ENCODE assay signal across 28 mouse cellular contexts in genomic region chr3:96082100-96082499, GRCm38 (mm10). TPM values are rescaled to one million over a fixed set of nuclear protein-coding genes. Genes with fewer than 3 reads are reported as not detected.
DNase-seq lines count a peak whose midpoint lies in the region; ATAC-seq and TF ChIP-seq lines count a peak whose summit lies in the region.
"Had no signal": no experiment of that assay in that cellular context is flagged by ENCODE, and none has a peak within 500 bp of the region (broad histone marks: within the 10 kb centered on the region; RNA-seq: fewer than 3 reads in every experiment).

No protein-coding gene starts in this region.

- ATAC-seq in liver, embryonic 11.5 days (replicated peaks; ENCODE audit: low FRiP score), result no peak
- no peak for ATAC-seq in liver, postnatal 0 days
- ATAC-seq in erythroid progenitor cell, adult 5-6 weeks (replicated peaks; ENCODE audit: low FRiP score, poor library complexity, severe bottlenecking), result 0 out of 2 replicates have a peak, but pooled peaks have one; percentile 18
- no peak for ATAC-seq in liver, embryonic 15.5 days (ENCODE audit: insufficient read depth)
- no peak for ATAC-seq in megakaryocyte progenitor cell, adult 5-6 weeks (replicated peaks; ENCODE audit: poor library complexity)
- ATAC-seq: activated CD4-positive, CD25-positive, alpha-beta regulatory T cell, adult 4 months; CD4-positive, CD25-positive, alpha-beta regulatory T cell, adult 4 months; forebrain, embryonic 13.5 days; forebrain, embryonic 16.5 days; hindbrain, postnatal 0 days had no signal

- H3K79me2 ChIP-seq in MEL (ENCODE audit: control insufficient read depth, insufficient read depth, low read length, poor library complexity), result no peaks in the 10 kb centered on the region

- 74% methylated on average over 2 of the region's 2 CpGs for WGBS in liver, embryonic 11.5 days
- 87% methylated on average over 2 of the region's 2 CpGs for WGBS in liver, postnatal 0 days (ENCODE audit: insufficient replicate concordance)
- 78% methylated on average over 2 of the region's 2 CpGs for WGBS in liver, embryonic 15.5 days (ENCODE audit: insufficient replicate concordance)

- H3K27me3 ChIP-seq in liver, embryonic 11.5 days (replicated peaks; ENCODE audit: control insufficient read depth, insufficient read depth, low read length), result no peaks in the 10 kb centered on the region
- no peaks in the 10 kb centered on the region for H3K27me3 ChIP-seq in liver, postnatal 0 days (ENCODE audit: insufficient read depth, low read length)
- no peaks in the 10 kb centered on the region for H3K27me3 ChIP-seq in MEL (ENCODE audit: control insufficient read depth in 1 of 2, insufficient read depth in 2 of 2, low read length in 2 of 2)
- no peaks in the 10 kb centered on the region for H3K27me3 ChIP-seq in liver, embryonic 15.5 days
- H3K27me3 ChIP-seq: embryonic facial prominence, embryonic 13.5 days; forebrain, embryonic 13.5 days had no signal

- no peak overlapping the region for H3K27ac ChIP-seq in liver, embryonic 11.5 days (ENCODE audit: low read depth, low read length)
- H3K27ac ChIP-seq in liver, postnatal 0 days (ENCODE audit: low read depth), result no peak overlapping the region
- H3K27ac ChIP-seq in MEL (ENCODE audit: control insufficient read depth, low read depth, low read length), result peak overlapping the region; percentile 66
- peak overlapping the region; percentile 39 for H3K27ac ChIP-seq in liver, embryonic 15.5 days (replicated peaks)
- H3K27ac ChIP-seq: embryonic facial prominence, embryonic 10.5 days; embryonic facial prominence, embryonic 13.5 days; forebrain, embryonic 10.5 days; forebrain, embryonic 13.5 days; hindbrain, embryonic 10.5 days; hindbrain, embryonic 14.5 days; hindbrain, postnatal 0 days had no signal

- no peak overlapping the region for H3K4me2 ChIP-seq in liver, embryonic 11.5 days
- no peak overlapping the region for H3K4me2 ChIP-seq in liver, postnatal 0 days (ENCODE audit: low read depth, low read length)
- H3K4me2 ChIP-seq in liver, embryonic 15.5 days, result no peak overlapping the region
- H3K4me2 ChIP-seq: embryonic facial prominence, embryonic 13.5 days; forebrain, embryonic 13.5 days; heart, embryonic 11.5 days; hindbrain, embryonic 14.5 days had no signal

- TF ChIP-seq POLR2A in MEL (IDR thresholded peaks at IDR 0.05; ENCODE audit: control insufficient read depth in 1 of 2, insufficient read depth in 1 of 2, low read depth in 1 of 2, low read length in 2 of 2, poor library complexity in 1 of 2), result no peak

- H3K9ac ChIP-seq in liver, embryonic 11.5 days (ENCODE audit: low read depth, low read length), result peak overlapping the region; percentile 25; the same call in 1 of the 2 replicates
- H3K9ac ChIP-seq in liver, postnatal 0 days (replicated peaks), result no peak overlapping the region
- peak overlapping the region; percentile 26; the same call in 1 of the 2 replicates for H3K9ac ChIP-seq in MEL (ENCODE audit: control insufficient read depth, low read depth, low read length, poor library complexity, severe bottlenecking)
- H3K9ac ChIP-seq in liver, embryonic 15.5 days, result no peak overlapping the region
- H3K9ac ChIP-seq: embryonic facial prominence, embryonic 13.5 days; forebrain, embryonic 13.5 days; hindbrain, embryonic 14.5 days had no signal

- peaks cover 10% of the 10 kb centered on the region for H3K4me1 ChIP-seq in liver, embryonic 11.5 days (replicated peaks; ENCODE audit: control insufficient read depth, insufficient read depth, low read length)
- no peaks in the 10 kb centered on the region for H3K4me1 ChIP-seq in liver, postnatal 0 days (ENCODE audit: insufficient read depth)
- peaks cover 16 to 24% of the 10 kb centered on the region in 2 experiments for H3K4me1 ChIP-seq in MEL (ENCODE audit: control insufficient read depth in 1 of 2, insufficient read depth in 2 of 2, low read length in 2 of 2)
- H3K4me1 ChIP-seq in liver, embryonic 15.5 days (replicated peaks), result peaks cover 19% of the 10 kb centered on the region
- H3K4me1 ChIP-seq: embryonic facial prominence, embryonic 10.5 days; forebrain, embryonic 13.5 days had no signal

- no peak for TF ChIP-seq EP300 in liver, postnatal 0 days (IDR thresholded peaks at IDR 0.05; ENCODE audit: low read depth)
- no peak for TF ChIP-seq EP300 in MEL (IDR thresholded peaks at IDR 0.05; ENCODE audit: low read depth in 1 of 2, low read length in 2 of 2)

- no peak overlapping the region for H3K4me3 ChIP-seq in liver, embryonic 11.5 days (ENCODE audit: low read depth, low read length)
- H3K4me3 ChIP-seq in liver, postnatal 0 days (ENCODE audit: low read depth, low read length), result no peak overlapping the region
- H3K4me3 ChIP-seq in MEL (ENCODE audit: control insufficient read depth in 1 of 2, insufficient read depth in 1 of 2, low read depth in 2 of 2, low read length in 2 of 2), result peak overlapping the region in 1 of 2 experiments; percentile 41; a peak in 2 of 4 replicates
- no peak overlapping the region for H3K4me3 ChIP-seq in liver, embryonic 15.5 days (replicated peaks)
- H3K4me3 ChIP-seq: embryonic facial prominence, embryonic 10.5 days; embryonic facial prominence, embryonic 13.5 days; erythroblast, embryonic 14.5 days; forebrain, embryonic 10.5 days; forebrain, embryonic 13.5 days; hindbrain, embryonic 10.5 days had no signal

- TF ChIP-seq CTCF in liver, postnatal 0 days (IDR thresholded peaks at IDR 0.05; ENCODE audit: low read depth), result no peak
- no peak for TF ChIP-seq CTCF in MEL (IDR thresholded peaks at IDR 0.05 in 2 of 3, conservative IDR thresholded peaks at IDR 0.05 in 1 of 3; ENCODE audit: control insufficient read depth in 1 of 3, insufficient read depth in 1 of 3, low read depth in 2 of 3, low read length in 3 of 3, poor library complexity in 1 of 3, severe bottlenecking in 1 of 3)

- no peak for TF ChIP-seq RAD21 in MEL (IDR thresholded peaks at IDR 0.05; ENCODE audit: low read depth, low read length)

- H3K9me3 ChIP-seq in liver, embryonic 11.5 days (ENCODE audit: control insufficient read depth, low read length), result no peaks in the 10 kb centered on the region
- H3K9me3 ChIP-seq in liver, postnatal 0 days (ENCODE audit: low read length), result no peaks in the 10 kb centered on the region
- no peaks in the 10 kb centered on the region for H3K9me3 ChIP-seq in MEL (replicated peaks; ENCODE audit: insufficient read depth, low read length)
- H3K9me3 ChIP-seq in liver, embryonic 15.5 days (replicated peaks), result no peaks in the 10 kb centered on the region
- H3K9me3 ChIP-seq: embryonic facial prominence, embryonic 10.5 days; embryonic facial prominence, embryonic 13.5 days; forebrain, embryonic 13.5 days; hindbrain, embryonic 10.5 days had no signal

- H3K36me3 ChIP-seq in liver, embryonic 11.5 days (ENCODE audit: control insufficient read depth, insufficient read depth, low read length), result no peaks in the 10 kb centered on the region
- H3K36me3 ChIP-seq in liver, postnatal 0 days (replicated peaks; ENCODE audit: insufficient read depth, low read length), result no peaks in the 10 kb centered on the region
- peaks cover 0 to 29% of the 10 kb centered on the region in 2 experiments; a peak in 2 of 4 replicates for H3K36me3 ChIP-seq in MEL (ENCODE audit: control insufficient read depth in 1 of 2, insufficient read depth in 2 of 2, low read length in 2 of 2)
- no peaks in the 10 kb centered on the region for H3K36me3 ChIP-seq in liver, embryonic 15.5 days (replicated peaks)
- H3K36me3 ChIP-seq: embryonic facial prominence, embryonic 10.5 days; embryonic facial prominence, embryonic 13.5 days; forebrain, embryonic 10.5 days; hindbrain, embryonic 10.5 days had no signal

- peak; percentile 22 for DNase-seq in liver, embryonic 11.5 days (ENCODE audit: low spot score)
- no peak for DNase-seq in liver, postnatal 0 days
- no peak for DNase-seq in MEL (ENCODE audit: low read depth, low spot score)
- no peak for DNase-seq in thymus, adult 18-20 months
- DNase-seq: adrenal gland, adult 8-10 months; adrenal gland, postnatal 25 days; cerebellum, adult 11-12 months; cerebellum, adult 8-10 months; cerebellum, postnatal 10 days; cerebellum, postnatal 36 days; embryo, embryonic 11 days; gastrocnemius, postnatal 14 days; heart, postnatal 36 days had no signal

TF ChIP-seq in MEL, 35 proteins besides CTCF, POLR2A, EP300 and RAD21 (continues in another document):
- TF ChIP-seq ELF1 (IDR thresholded peaks at IDR 0.05; ENCODE audit: low read depth, low read length) (no peak), RCOR1 (IDR thresholded peaks at IDR 0.05; ENCODE audit: low read depth, low read length) (peak; percentile 27; the same call in 1 of the 2 replicates), POLR2AphosphoS5 (IDR thresholded peaks at IDR 0.05; ENCODE audit: borderline replicate concordance, low read depth, low read length) (no peak), NELFE (IDR thresholded peaks at IDR 0.05; ENCODE audit: low read depth, low read length) (0 out of 2 replicates have a peak, but pooled peaks have one; percentile 23), NRF1 (IDR thresholded peaks at IDR 0.05; ENCODE audit: insufficient read depth, low read depth, low read length, poor library complexity, severe bottlenecking) (no peak)

RNA-seq across cellular contexts. Expression of gene Otud7b, which starts 22.2 kb away (rescaled TPM):
- 7.1 and 7.9 TPM in 2 replicates for polyA plus RNA-seq in liver, embryonic 11.5 days (2014; fragmentation: Nextera tagmentation; extraction: Ambion mirVana)
- 7.4 and 7.9 TPM in 2 replicates for polyA plus RNA-seq in liver, postnatal 0 days (2015; fragmentation: Nextera tagmentation; extraction: Ambion mirVana)
- total RNA-seq in MEL (2012; rRNA removed), result 25.8 and 27.5 TPM in 2 replicates
- polyA plus RNA-seq in MEL (2012; ENCODE audit: insufficient read depth in 1 of 2, insufficient read length in 2 of 2, low read depth in 1 of 2, low replicate concordance in 2 of 2, missing spikeins in 1 of 2), result 10 to 100 TPM; 17.9 to 24.4 TPM
- 4.6 and 9.4 TPM in 2 replicates for total RNA-seq in erythroid progenitor cell, adult 5-6 weeks (2015; ENCODE audit: low replicate concordance)
- total RNA-seq in erythroid progenitor cell, adult 5-6 weeks (2017; ENCODE audit: low replicate concordance), result 28.5 and 37.6 TPM in 2 replicates
- 10.3 and 12.0 TPM in 2 replicates for polyA plus RNA-seq in liver, embryonic 15.5 days (2015; fragmentation: Nextera tagmentation; extraction: Ambion mirVana)
- 3.0 and 3.2 TPM in 2 replicates for total RNA-seq in megakaryocyte progenitor cell, adult 5-6 weeks (2015)
- 4.9 and 12.7 TPM in 2 replicates for total RNA-seq in megakaryocyte progenitor cell, adult 5-6 weeks (2017)

RNA-seq across cellular contexts. Expression of gene Vps45, which starts 23.8 kb away (rescaled TPM):
- polyA plus RNA-seq in liver, embryonic 11.5 days (2014; fragmentation: Nextera tagmentation; extraction: Ambion mirVana), result 17.4 and 18.5 TPM in 2 replicates
- polyA plus RNA-seq in liver, postnatal 0 days (2015; fragmentation: Nextera tagmentation; extraction: Ambion mirVana), result 11.3 and 12.5 TPM in 2 replicates
- total RNA-seq in MEL (2012; rRNA removed), result 24.4 and 28.9 TPM in 2 replicates
- polyA plus RNA-seq in MEL (2012; ENCODE audit: insufficient read depth in 1 of 2, insufficient read length in 2 of 2, low read depth in 1 of 2, low replicate concordance in 2 of 2, missing spikeins in 1 of 2), result 10 to 100 TPM; 20.6 to 92.0 TPM
- total RNA-seq in erythroid progenitor cell, adult 5-6 weeks (2015; ENCODE audit: low replicate concordance), result 9.0 and 32.3 TPM in 2 replicates
- 8.2 and 34.4 TPM in 2 replicates for total RNA-seq in erythroid progenitor cell, adult 5-6 weeks (2017; ENCODE audit: low replicate concordance)
- 12.6 and 14.1 TPM in 2 replicates for polyA plus RNA-seq in liver, embryonic 15.5 days (2015; fragmentation: Nextera tagmentation; extraction: Ambion mirVana)
- 26.3 and 28.4 TPM in 2 replicates for total RNA-seq in megakaryocyte progenitor cell, adult 5-6 weeks (2015)
- total RNA-seq in megakaryocyte progenitor cell, adult 5-6 weeks (2017), result 10.9 and 12.6 TPM in 2 replicates

Comparison
In these comparisons a context has a peak if more than half of its experiments do, and no peak if none do; other contexts are left out.
1. H3K27ac ChIP-seq: peak in MEL (single experiment) and liver, embryonic 15.5 days (single experiment); none in liver, embryonic 11.5 days (single experiment) and liver, postnatal 0 days (single experiment).
2. H3K9ac ChIP-seq: peak in liver, embryonic 11.5 days (single experiment) and MEL (single experiment); none in liver, postnatal 0 days (single experiment) and liver, embryonic 15.5 days (single experiment).